Mouse (Mus musculus) megakaryocyte progenitor cell, adult 5-6 weeks (primary cell): ENCODE measurements around the gene Cacna1h. TPM values are rescaled to one million over a fixed set of nuclear protein-coding genes. Genes with fewer than 3 reads are reported as not detected.
A peak's percentile ranks its signal among the peaks of the same experiment; 100 is the strongest.

ENCODE experiments used
- ATAC-seq: replicated peaks from 2 replicates; pipeline ENCODE4 v1.8.0; 2016; ENCODE audit warnings: mild to moderate bottlenecking, moderate TSS enrichment, inconsistent platforms; ENCODE audit not compliant: poor library complexity
- total RNA-seq, 2 experiments: library from RNA; stranded (forward) in 1 of 2; stranded (reverse) in 1 of 2; fragments of 157-497, 149-512 nt in 1 of 2; fragments of 200-1000 nt in 1 of 2; gene quantifications; 2 replicates each; pipeline versions ENCODE4 v1.2.3 to v1.2.4; 2015 to 2017

Gene Cacna1h
- total RNA-seq, 2 experiments from 2014 or later: 0.32 TPM; not detected in 1

DNA sequence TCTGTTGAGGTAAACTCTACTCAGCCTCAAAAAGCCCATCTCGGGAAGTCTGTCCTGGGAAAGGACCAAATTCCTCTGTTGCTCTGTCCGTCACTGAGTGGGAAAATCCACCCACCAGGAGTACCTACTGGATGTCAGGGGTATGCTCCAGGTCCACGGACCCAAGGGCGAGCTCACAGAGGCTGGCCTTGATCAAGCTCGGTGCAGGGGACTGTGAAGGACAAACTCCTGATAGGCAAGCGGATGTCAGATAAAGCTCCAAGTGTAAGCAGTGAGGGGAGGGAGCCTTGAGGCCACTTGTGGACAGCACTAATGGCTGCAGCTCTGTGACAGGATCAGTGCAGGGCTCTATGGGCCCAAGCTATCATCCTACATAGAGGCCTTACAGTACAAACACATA is 23.4 kb downstream of the Cacna1h start:
- ATAC-seq: no peak

GRCm38 (mm10) chr17:25409621-25410020 is 24.0 kb downstream of the Cacna1h start:
- ATAC-seq: no peak

DNA sequence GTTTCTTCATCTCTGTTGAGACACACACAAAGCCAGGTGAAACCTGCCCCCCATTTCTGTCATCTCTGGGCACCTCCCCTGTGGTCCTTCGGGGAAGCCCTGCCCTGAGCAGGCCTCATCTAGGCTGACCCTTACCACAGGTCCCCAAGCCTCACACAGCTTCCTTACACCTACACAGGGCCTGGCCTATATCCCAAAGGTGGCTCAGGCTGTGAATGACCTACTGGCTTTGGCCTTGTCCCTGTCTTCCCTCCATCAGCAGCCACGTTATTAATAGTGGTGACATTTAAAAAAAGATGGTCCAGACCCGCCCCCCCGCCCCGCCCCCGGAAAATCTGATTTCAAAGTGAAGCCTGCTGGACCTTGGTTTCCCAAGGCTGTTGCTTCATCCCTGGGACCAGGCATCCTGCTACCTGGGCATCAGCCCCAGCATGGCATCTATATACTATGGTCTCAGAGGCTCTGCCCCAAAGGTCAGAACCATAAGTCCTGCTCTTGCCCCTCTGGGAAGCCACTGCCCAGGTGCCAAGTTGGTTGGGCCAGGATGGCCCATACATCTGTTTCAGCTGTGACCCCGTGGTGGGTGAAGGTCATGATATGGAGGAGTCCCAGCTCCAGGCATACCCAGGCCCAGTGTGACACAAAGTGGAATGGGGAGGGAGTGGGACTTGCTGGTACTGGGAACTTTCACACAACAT is 25.1 kb downstream of the Cacna1h start:
- ATAC-seq: no peak

GRCm38 (mm10) chr17:25407352-25407751 is 26.2 kb downstream of the Cacna1h start:
- ATAC-seq: no peak

- ATAC-seq: no peak
Observed at GRCm38 (mm10) chr17:25406011-25406441, 27.6 kb downstream of the Cacna1h start.

- no peak for ATAC-seq
Observed at GRCm38 (mm10) chr17:25405224-25405895, 28.2 kb downstream of the Cacna1h start.

DNA sequence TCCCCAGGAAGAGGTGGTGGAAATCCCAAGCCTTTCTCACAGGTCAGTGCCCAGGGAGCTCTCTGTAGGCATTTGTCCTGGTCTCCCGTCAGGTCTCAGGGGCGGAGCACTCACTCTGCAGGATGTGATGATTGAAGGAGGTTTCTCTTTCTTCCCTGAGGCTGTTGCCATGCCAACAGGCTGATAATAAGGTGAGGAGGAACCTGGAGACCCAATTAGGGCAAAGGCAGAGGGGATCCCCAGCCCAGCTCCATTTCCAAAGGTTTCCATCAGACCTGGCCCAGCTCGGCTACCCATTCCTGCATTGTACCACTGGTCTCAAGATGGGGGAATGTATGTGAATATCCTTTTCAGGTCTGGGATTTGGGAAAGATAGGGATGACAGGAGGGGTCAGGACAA is 29.4 kb downstream of the Cacna1h start:
- no peak for ATAC-seq

- ATAC-seq: no peak
Observed at GRCm38 (mm10) chr17:25402224-25402623, 31.4 kb downstream of the Cacna1h start.

DNA sequence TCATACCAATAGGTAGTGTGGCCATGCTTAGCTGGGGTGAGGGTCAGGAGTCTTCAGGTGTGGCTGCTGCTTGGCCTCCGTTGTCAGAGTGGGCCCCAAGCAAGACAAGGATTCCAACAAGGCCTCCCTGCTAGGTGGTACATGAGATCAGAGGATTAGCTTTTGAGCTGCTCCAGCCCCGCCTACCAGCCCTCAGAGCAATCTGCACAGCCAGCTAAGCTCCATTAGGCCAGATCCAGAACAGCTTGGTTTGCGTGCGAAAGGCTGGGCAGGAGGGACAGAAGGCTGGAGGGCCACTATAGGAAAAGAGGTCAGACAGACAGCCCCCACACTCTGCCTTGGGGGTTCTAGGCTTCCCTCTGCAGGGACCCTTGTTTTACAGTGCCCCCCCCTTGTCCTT is 32.1 kb downstream of the Cacna1h start:
- no peak for ATAC-seq

GRCm38 (mm10) chr17:25400443-25400842 is 33.1 kb downstream of the Cacna1h start:
- peak; percentile 54; the same call in 1 of the 2 replicates for ATAC-seq

DNA sequence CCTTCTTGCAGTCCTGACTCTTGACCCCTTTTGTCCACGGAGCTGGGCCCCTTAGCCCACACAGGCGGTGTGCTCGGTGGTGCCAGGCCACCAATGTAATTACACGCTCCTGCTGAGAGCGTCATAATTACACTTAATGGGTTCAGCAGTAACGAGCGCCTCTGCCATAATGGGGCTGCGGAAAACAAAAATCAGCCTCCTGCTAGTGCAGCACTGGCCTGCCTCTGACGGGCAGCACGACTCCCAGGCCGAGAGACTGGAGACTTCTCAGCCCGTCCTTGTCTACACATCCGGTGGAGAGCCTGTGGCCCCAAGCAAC is 35.1 kb downstream of the Cacna1h start:
- no peak for ATAC-seq

DNA sequence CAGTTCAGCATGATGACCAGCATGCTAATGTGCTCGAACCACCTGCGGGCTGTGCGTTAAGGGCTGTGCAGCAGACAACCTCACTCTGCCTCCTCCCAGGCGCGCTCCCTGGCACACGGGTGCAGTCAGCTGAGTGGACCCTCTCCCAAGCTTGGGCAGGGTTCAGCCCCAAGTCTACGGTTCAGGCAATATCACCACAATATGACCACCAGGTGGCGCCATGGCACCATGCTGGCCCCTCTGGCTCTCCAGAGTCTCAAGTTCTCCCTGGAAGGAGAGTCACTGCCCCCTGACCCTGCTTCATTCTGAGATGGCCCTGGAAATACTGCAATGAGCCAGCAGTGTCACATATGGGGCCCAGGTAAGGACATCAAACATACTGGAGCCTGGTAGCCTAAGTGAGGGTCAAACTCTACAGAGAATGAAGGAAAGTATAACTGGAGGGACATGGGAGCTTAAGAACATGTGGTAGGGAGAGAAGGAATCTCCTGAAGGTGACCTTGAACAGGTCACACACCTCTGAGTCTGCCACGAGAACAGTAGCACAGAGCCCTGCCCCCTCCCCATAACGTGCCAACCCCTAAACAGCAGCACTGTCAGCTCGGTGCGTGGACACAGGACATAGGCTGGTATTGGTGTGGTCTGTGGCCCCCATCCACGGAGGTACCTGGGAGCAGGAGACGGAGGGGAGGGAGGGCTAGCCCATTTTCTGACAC is 35.6 kb downstream of the Cacna1h start:
- peak; percentile 70 for ATAC-seq

DNA sequence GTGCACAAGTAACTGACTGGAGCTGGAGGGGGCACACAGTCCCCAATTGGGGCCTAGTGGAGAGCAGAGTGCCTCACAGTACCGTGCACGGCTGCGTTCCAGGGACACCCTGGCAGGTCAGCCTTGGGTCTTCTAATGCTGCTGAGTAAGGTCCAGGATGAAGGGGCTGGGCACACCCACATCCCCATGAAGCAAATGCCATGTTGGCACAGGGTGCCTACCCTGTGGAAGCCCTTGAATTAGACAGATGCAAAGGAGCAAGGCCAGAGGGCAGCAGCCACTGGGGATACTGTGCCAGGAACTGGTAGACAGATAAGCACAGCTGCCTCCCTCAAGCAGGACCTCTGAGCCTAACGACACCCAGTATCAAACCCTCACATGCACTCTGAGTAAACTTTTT is 39.1 kb downstream of the Cacna1h start:
- 0 out of 2 replicates have a peak, but pooled peaks have one; percentile 17 for ATAC-seq

DNA sequence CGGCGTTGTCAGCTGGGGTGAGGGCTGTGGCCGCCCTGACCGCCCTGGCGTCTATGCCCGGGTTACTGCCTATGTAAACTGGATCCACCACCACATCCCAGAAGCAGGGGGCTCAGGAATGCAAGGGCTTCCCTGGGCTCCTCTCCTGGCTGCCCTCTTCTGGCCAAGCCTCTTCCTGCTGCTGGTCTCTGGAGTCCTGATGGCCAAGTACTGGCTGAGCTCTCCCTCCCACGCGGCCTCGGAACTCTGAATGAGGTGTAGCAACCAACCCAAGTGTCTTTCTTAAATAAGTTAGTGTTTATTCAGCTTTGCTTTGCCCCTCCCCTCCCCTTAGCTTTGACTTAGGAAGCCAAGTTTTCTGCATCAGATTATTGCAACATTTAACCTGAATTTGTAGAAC is 59.6 kb downstream of the Cacna1h start:
- ATAC-seq: no peak

- ATAC-seq: no peak
Observed at GRCm38 (mm10) chr17:25372491-25372890, 61.1 kb downstream of the Cacna1h start.

- no peak for ATAC-seq
Observed at GRCm38 (mm10) chr17:25368973-25369372, 64.6 kb downstream of the Cacna1h start, which contains the start of gene Tpsg1. TSS of gene Tpsg1 (plus strand) at chr17:25369273.

GRCm38 (mm10) chr17:25366005-25366404 is 67.6 kb downstream of the Cacna1h start, which contains the start of gene Tpsb2:
TSS of gene Tpsb2 (plus strand) at chr17:25366305.
- ATAC-seq: no peak

- peak; percentile 80 for ATAC-seq
Observed at GRCm38 (mm10) chr17:25363726-25364125, 69.9 kb downstream of the Cacna1h start.

DNA sequence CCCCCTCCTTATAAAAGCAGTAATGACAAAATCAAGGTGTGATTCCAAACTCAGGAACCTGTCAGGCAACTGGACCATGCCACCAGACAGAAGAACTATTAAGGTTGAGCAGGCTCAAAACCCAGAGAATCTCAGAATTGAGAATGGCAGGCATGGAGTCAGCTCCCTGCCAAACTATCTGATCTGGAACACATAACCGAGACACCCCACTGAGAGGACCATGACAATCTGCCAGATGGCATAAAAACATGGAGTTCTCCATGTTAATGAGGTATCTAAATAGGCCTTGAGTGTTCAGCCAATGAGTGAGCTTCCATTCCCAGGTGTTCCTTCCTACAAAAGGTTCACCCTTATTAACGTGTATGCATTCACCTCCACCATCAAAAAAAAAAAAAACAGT is 72.3 kb downstream of the Cacna1h start:
- no peak for ATAC-seq

DNA sequence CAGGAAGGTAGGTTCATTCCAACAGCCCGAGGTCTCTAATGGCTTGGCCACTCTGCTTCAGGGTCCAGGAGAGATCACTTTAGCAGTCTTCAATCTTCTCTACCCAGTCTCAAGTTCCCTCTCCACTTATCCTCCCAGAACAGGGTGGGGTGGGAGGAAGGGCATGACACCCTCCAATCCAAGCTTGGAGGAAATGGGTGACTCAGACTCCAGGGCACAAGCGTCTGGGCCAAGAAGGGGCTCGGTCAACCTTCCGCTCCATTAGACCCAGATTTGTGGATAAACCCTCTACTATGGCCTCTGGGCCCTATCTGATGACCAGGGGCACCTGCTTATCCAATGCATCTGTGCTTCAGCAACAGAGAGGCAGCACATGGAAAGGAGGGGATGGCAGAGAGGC is 88.1 kb downstream of the Cacna1h start, which contains the start of gene Tpsab1:
Gene Tpsab1, minus strand, starts transcription at position 101 of the 400 bp plus-strand sequence.
- ATAC-seq: no peak

- ATAC-seq: no peak
Observed at GRCm38 (mm10) chr17:25341490-25341889, 92.1 kb downstream of the Cacna1h start.

GRCm38 (mm10) chr17:25340003-25340402 is 93.6 kb downstream of the Cacna1h start:
- no peak for ATAC-seq
